Mouse (Mus musculus) C2C12 (cell line): Measurements from ENCODE around the gene Esyt3. TPM values are rescaled to one million over a fixed set of nuclear protein-coding genes. Genes with fewer than 3 reads are reported as not detected.

Experiments
- H3K27me3 ChIP-seq: one replicate; pipeline ENCODE4 v1.6.1; 2011; ENCODE audit not compliant: control insufficient read depth, insufficient read depth, insufficient read length
- H3K36me3 ChIP-seq: one replicate; pipeline ENCODE4 v1.6.1; 2011; ENCODE audit not compliant: control insufficient read depth, insufficient read depth
- H3K4me3 ChIP-seq: one replicate; pipeline ENCODE4 v1.5.1; 2011; ENCODE audit warnings: mild to moderate bottlenecking, control low read depth; ENCODE audit not compliant: poor library complexity, insufficient read depth, severe bottlenecking
- H3K79me2 ChIP-seq: one replicate; pipeline ENCODE4 v1.6.1; 2011; ENCODE audit not compliant: control insufficient read depth, insufficient read depth
- H3K79me3 ChIP-seq: one replicate; pipeline ENCODE4 v1.6.1; 2011; ENCODE audit warnings: low read depth, control low read depth
- H3ac ChIP-seq: one replicate; pipeline ENCODE3; 2011; ENCODE audit warnings: low read depth; ENCODE audit not compliant: control insufficient read depth, insufficient read length
- CEBPB ChIP-seq: IDR thresholded peaks from one replicate; pipeline ENCODE4 v1.6.1; 2011; ENCODE audit warnings: low read depth, mild to moderate bottlenecking, control low read depth, moderate library complexity
- CTCF ChIP-seq: IDR thresholded peaks from one replicate; pipeline ENCODE4 v1.5.1; 2011; ENCODE audit not compliant: control insufficient read depth, insufficient read depth, insufficient read length
- FOSL1 ChIP-seq: IDR thresholded peaks from one replicate; pipeline ENCODE4 v1.8.0; 2011; ENCODE audit warnings: mild to moderate bottlenecking, low read length; ENCODE audit not compliant: poor library complexity, insufficient read depth, severe bottlenecking
- MAX ChIP-seq: IDR thresholded peaks from one replicate; pipeline ENCODE4 v1.6.1; 2011; ENCODE audit warnings: mild to moderate bottlenecking, control low read depth
- MYOD1 ChIP-seq: IDR thresholded peaks from one replicate; pipeline ENCODE4 v1.6.1; 2011; ENCODE audit warnings: low read depth; ENCODE audit not compliant: control insufficient read depth, insufficient read length
- MYOG ChIP-seq: IDR thresholded peaks from one replicate; pipeline ENCODE4 v1.6.1; 2011; ENCODE audit not compliant: control insufficient read depth, insufficient read length; ENCODE audit errors: extremely low read depth
- USF1 ChIP-seq: IDR thresholded peaks from one replicate; pipeline ENCODE4 v1.6.1; 2011; ENCODE audit warnings: low read depth, mild to moderate bottlenecking, control low read depth, moderate library complexity
- polyA plus RNA-seq: library from polyadenylated mRNA; unstranded; fragments of >200 nt; fragmentation: generic; extraction: Trizol; gene quantifications from one replicate; pipeline ENCODE4 v1.2.1, GENCODE M21; 2012; ENCODE audit warnings: missing spikeins

The Esyt3 gene
- polyA plus RNA-seq, 1 experiment = not detected

DNA sequence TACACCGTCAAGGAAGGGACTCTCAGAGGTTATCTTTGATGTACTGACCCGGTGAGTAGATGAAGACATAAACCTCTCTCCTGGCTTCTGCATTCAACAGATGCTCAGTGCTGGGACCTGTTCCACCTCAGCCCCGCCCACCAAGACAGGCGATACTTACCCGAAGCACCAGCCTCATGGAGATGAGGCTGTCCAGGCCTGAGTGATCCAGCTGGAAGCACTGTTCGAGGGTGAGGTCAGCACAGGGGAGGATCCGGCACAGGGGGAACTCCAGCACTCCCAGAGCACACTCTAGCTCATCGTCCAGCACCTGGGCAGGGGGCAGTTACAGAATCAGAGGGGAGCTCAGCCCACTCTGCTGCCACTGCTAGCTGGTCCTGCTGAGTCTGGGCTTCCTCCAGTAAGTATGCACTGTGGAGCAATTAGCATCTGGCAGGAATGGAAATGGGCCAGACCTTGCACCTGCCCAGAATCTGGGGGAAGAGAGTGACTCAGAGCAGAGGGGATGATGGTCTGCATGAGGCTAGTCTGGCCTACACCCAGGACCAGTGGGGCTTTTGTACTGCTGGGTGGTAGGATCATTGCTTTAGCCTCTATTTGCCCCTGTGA, 38.9 kb downstream of the Esyt3 start:
- Histone ChIP-seq H3K36me3 (no peaks in the 10 kb centered on the region), H3K4me3 (no peak overlapping the region), H3ac (no peak overlapping the region), H3K79me3 (no peaks in the 10 kb centered on the region), H3K27me3 (peaks cover 13% of the 10 kb centered on the region), H3K79me2 (no peaks in the 10 kb centered on the region)
- TF ChIP-seq CEBPB (no peak), MYOD1 (no peak), CTCF (no peak), MAX (no peak), FOSL1 (no peak), USF1 (no peak), MYOG (no peak)

DNA sequence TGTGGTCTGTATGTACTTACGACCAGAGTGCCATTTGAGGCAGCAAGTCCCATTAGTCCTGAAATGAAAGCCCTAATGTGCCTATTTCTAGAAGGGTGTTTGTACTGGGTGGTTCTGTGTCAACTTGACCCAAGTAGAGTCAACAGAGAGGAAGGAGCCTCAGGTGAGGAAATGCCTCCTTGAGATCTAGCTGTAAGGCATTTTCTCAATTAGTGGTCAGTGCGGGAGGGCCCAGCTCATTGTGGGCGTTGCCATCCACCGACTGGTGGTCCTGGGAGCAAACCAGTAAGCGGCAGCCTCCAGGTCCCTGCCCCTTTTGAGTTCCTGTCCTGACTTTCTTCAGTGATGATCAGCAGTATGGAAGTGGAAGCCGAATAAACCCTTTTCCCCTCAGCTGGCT, 52.1 kb downstream of the Esyt3 start:
- TF ChIP-seq MYOD1 (no peak), CEBPB (no peak), FOSL1 (no peak), MAX (no peak), CTCF (no peak), USF1 (no peak), MYOG (no peak)
- Histone ChIP-seq H3ac (no peak overlapping the region), H3K4me3 (no peak overlapping the region), H3K27me3 (no peaks in the 10 kb centered on the region), H3K79me2 (no peaks in the 10 kb centered on the region), H3K79me3 (no peaks in the 10 kb centered on the region), H3K36me3 (no peaks in the 10 kb centered on the region)

- no peak for TF ChIP-seq MAX
- H3K79me2 ChIP-seq = no peaks in the 10 kb centered on the region
- H3ac ChIP-seq = no peak overlapping the region
- no peaks in the 10 kb centered on the region for H3K79me3 ChIP-seq
- no peaks in the 10 kb centered on the region for H3K27me3 ChIP-seq
- no peak overlapping the region for H3K4me3 ChIP-seq
- no peaks in the 10 kb centered on the region for H3K36me3 ChIP-seq
Measured at GRCm38 (mm10) chr9:99304296-99304695, 54.1 kb downstream of the Esyt3 start.

Other genes with a start within 250 kb of the Esyt3 start
- gene Pik3cb, start 217.9 kb downstream of the Esyt3 start, polyA plus RNA-seq = 3.4 TPM
- not detected for gene Faiml, start 121.3 kb downstream of the Esyt3 start, polyA plus RNA-seq
- 2.1 TPM for gene Cep70, start 115.2 kb downstream of the Esyt3 start, polyA plus RNA-seq
- gene Mras, start 78.8 kb upstream of the Esyt3 start, polyA plus RNA-seq = 25.1 TPM
- not detected for gene Nme9, start 92.9 kb upstream of the Esyt3 start, polyA plus RNA-seq
- gene Armc8, start 210.3 kb upstream of the Esyt3 start, polyA plus RNA-seq = 7.0 TPM
- 13.8 TPM for gene Dbr1, start 217.2 kb upstream of the Esyt3 start, polyA plus RNA-seq